Mouse (Mus musculus): ENCODE measurements around the gene Recql. TPM values are rescaled to one million over a fixed set of nuclear protein-coding genes. Genes with fewer than 3 reads are reported as not detected.

Gene Recql
- polyA plus RNA-seq (2015; fragmentation: Nextera tagmentation; extraction: Ambion mirVana): 27.1 and 29.7 TPM in 2 replicates

GRCm38 (mm10) chr6:142387011-142387754 lies at the start of gene Recql, which contains the start of gene Golt1b:
Gene Recql (minus strand): TSS chr6:142387087.
Gene Golt1b (plus strand): TSS chr6:142387221.
- H3K4me2 ChIP-seq: peak within 1 kb of the TSS; percentile 81
- no peaks in the 10 kb centered on the region for H3K9me3 ChIP-seq
- no peaks in the 10 kb centered on the region for H3K36me3 ChIP-seq
- H3K4me3 ChIP-seq: peak within 1 kb of the TSS; percentile 99
- H3K4me1 ChIP-seq (replicated peaks): peaks cover 24% of the 10 kb centered on the region
- no peak within 1 kb of the TSS; the same call in 1 of the 2 replicates for H3K27ac ChIP-seq (replicated peaks)
- H3K27me3 ChIP-seq: no peaks in the 10 kb centered on the region
- under 1% methylated on average over 71 of the region's 87 CpGs for WGBS
- ATAC-seq (ENCODE audit: low read depth): peak; percentile 100
- peak within 1 kb of the TSS; percentile 92 for H3K9ac ChIP-seq

- H3K27ac ChIP-seq (replicated peaks): no peak overlapping the region
- H3K9ac ChIP-seq: no peak overlapping the region
Observed at GRCm38 (mm10) chr6:142429072-142429471, 42.2 kb upstream of the Recql start.

GRCm38 (mm10) chr6:142424976-142425375 lies 38.1 kb upstream of the Recql start:
- no peak overlapping the region for H3K9ac ChIP-seq
- H3K4me1 ChIP-seq (replicated peaks): no peaks in the 10 kb centered on the region
- no peak overlapping the region for H3K27ac ChIP-seq (replicated peaks)
- no peaks in the 10 kb centered on the region for H3K27me3 ChIP-seq
- H3K4me2 ChIP-seq: no peak overlapping the region
- H3K9me3 ChIP-seq: no peaks in the 10 kb centered on the region
- no peak overlapping the region for H3K4me3 ChIP-seq
- 72% methylated on average over 7 of the region's 7 CpGs for WGBS
- no peak for ATAC-seq (ENCODE audit: low read depth)
- H3K36me3 ChIP-seq: no peaks in the 10 kb centered on the region

More at GRCm38 (mm10) chr6:142429072-142429471, 42.2 kb upstream of the Recql start:
- H3K9me3 ChIP-seq: no peaks in the 10 kb centered on the region
- no peak overlapping the region for H3K4me3 ChIP-seq
- no peak overlapping the region for H3K4me2 ChIP-seq
- ATAC-seq (ENCODE audit: low read depth): no peak
- H3K27me3 ChIP-seq: no peaks in the 10 kb centered on the region
- H3K4me1 ChIP-seq (replicated peaks): no peaks in the 10 kb centered on the region
- no peaks in the 10 kb centered on the region for H3K36me3 ChIP-seq

- 3% methylated on average over 24 of the region's 24 CpGs for WGBS
- H3K27me3 ChIP-seq: peaks cover 47% of the 10 kb centered on the region
- peak overlapping the region; percentile 59 for H3K9ac ChIP-seq
Observed at GRCm38 (mm10) chr6:142414597-142414996, 27.7 kb upstream of the Recql start.

GRCm38 (mm10) chr6:142413845-142414244 lies 27.0 kb upstream of the Recql start:
- 11% methylated on average over 12 of the region's 12 CpGs for WGBS

More at GRCm38 (mm10) chr6:142414597-142414996, 27.7 kb upstream of the Recql start:
- Histone ChIP-seq H3K36me3 (peaks cover 6% of the 10 kb centered on the region; the same call in 1 of the 2 replicates), H3K4me2 (peak overlapping the region; percentile 57), H3K27ac (replicated peaks) (no peak overlapping the region), H3K4me1 (replicated peaks) (peaks cover 7% of the 10 kb centered on the region), H3K4me3 (peak overlapping the region; percentile 34), H3K9me3 (no peaks in the 10 kb centered on the region)
- ATAC-seq (ENCODE audit: low read depth): peak; percentile 43

GRCm38 (mm10) chr6:142412906-142413491 lies 26.1 kb upstream of the Recql start, which contains the start of gene Spx:
Gene Spx (plus strand): TSS chr6:142413441.
- H3K4me3 ChIP-seq: peak within 1 kb of the TSS; percentile 34
- no peak for ATAC-seq (ENCODE audit: low read depth)
- no peaks in the 10 kb centered on the region for H3K9me3 ChIP-seq
- peak within 1 kb of the TSS; percentile 57 for H3K4me2 ChIP-seq
- H3K36me3 ChIP-seq: no peaks in the 10 kb centered on the region
- 76% methylated on average over 11 of the region's 11 CpGs for WGBS
- peaks cover 47% of the 10 kb centered on the region for H3K27me3 ChIP-seq
- peaks cover 7% of the 10 kb centered on the region for H3K4me1 ChIP-seq (replicated peaks)
- no peak within 1 kb of the TSS for H3K9ac ChIP-seq
- H3K27ac ChIP-seq (replicated peaks): no peak within 1 kb of the TSS

More at GRCm38 (mm10) chr6:142413845-142414244, 27.0 kb upstream of the Recql start:
- Histone ChIP-seq H3K9ac (no peak overlapping the region), H3K4me3 (peak overlapping the region; percentile 34; the same call in 1 of the 2 replicates), H3K27me3 (peaks cover 47% of the 10 kb centered on the region), H3K9me3 (no peaks in the 10 kb centered on the region), H3K27ac (replicated peaks) (no peak overlapping the region), H3K4me1 (replicated peaks) (peaks cover 7% of the 10 kb centered on the region), H3K36me3 (peaks cover 6% of the 10 kb centered on the region; the same call in 1 of the 2 replicates), H3K4me2 (peak overlapping the region; percentile 57; the same call in 1 of the 2 replicates)
- no peak; the same call in 1 of the 2 replicates for ATAC-seq (ENCODE audit: low read depth)

GRCm38 (mm10) chr6:142411140-142411539 lies 24.3 kb upstream of the Recql start:
- H3K27me3 ChIP-seq: peaks cover 45% of the 10 kb centered on the region
- H3K4me3 ChIP-seq: no peak overlapping the region
- no peaks in the 10 kb centered on the region for H3K36me3 ChIP-seq
- no peak for ATAC-seq (ENCODE audit: low read depth)
- no peak overlapping the region for H3K9ac ChIP-seq
- no peak overlapping the region for H3K4me2 ChIP-seq
- H3K4me1 ChIP-seq (replicated peaks): peaks cover 7% of the 10 kb centered on the region
- no peaks in the 10 kb centered on the region for H3K9me3 ChIP-seq
- H3K27ac ChIP-seq (replicated peaks): no peak overlapping the region
- 22% methylated on average over 1 of the region's 1 CpGs for WGBS

- 93% methylated on average over 6 of the region's 6 CpGs for WGBS
- no peak for ATAC-seq (ENCODE audit: low read depth)
- no peaks in the 10 kb centered on the region for H3K27me3 ChIP-seq
- H3K4me2 ChIP-seq: no peak overlapping the region
- H3K36me3 ChIP-seq: peaks cover 45% of the 10 kb centered on the region
- H3K9me3 ChIP-seq: no peaks in the 10 kb centered on the region
- no peaks in the 10 kb centered on the region for H3K4me1 ChIP-seq (replicated peaks)
- H3K4me3 ChIP-seq: no peak overlapping the region
- no peak overlapping the region for H3K9ac ChIP-seq
- no peak overlapping the region for H3K27ac ChIP-seq (replicated peaks)
Observed at GRCm38 (mm10) chr6:142395756-142396155, 8.9 kb upstream of the Recql start.

- ATAC-seq (ENCODE audit: low read depth): no peak
Observed at GRCm38 (mm10) chr6:142394669-142395068, 7.8 kb upstream of the Recql start.

GRCm38 (mm10) chr6:142392312-142392711 lies 5.4 kb upstream of the Recql start:
- 92% methylated on average over 5 of the region's 5 CpGs for whole genome bisulfite sequencing
- no peaks in the 10 kb centered on the region for H3K27me3 ChIP-seq

More at GRCm38 (mm10) chr6:142394669-142395068, 7.8 kb upstream of the Recql start:
- WGBS: 92% methylated on average over 5 of the region's 5 CpGs
- Histone ChIP-seq H3K36me3 (peaks cover 37% of the 10 kb centered on the region), H3K9me3 (no peaks in the 10 kb centered on the region), H3K4me2 (no peak overlapping the region), H3K9ac (no peak overlapping the region), H3K27me3 (no peaks in the 10 kb centered on the region), H3K4me3 (no peak overlapping the region), H3K4me1 (replicated peaks) (no peaks in the 10 kb centered on the region), H3K27ac (replicated peaks) (no peak overlapping the region)

GRCm38 (mm10) chr6:142389101-142389500 lies 2.2 kb upstream of the Recql start:
- ATAC-seq (ENCODE audit: low read depth): no peak
- no peaks in the 10 kb centered on the region for H3K9me3 ChIP-seq
- H3K4me3 ChIP-seq: no peak overlapping the region
- peaks cover 12% of the 10 kb centered on the region for H3K36me3 ChIP-seq
- H3K27me3 ChIP-seq: no peaks in the 10 kb centered on the region
- no peak overlapping the region for H3K4me2 ChIP-seq
- H3K4me1 ChIP-seq (replicated peaks): peaks cover 24% of the 10 kb centered on the region
- 96% methylated on average over 2 of the region's 2 CpGs for WGBS
- no peak overlapping the region for H3K9ac ChIP-seq
- no peak overlapping the region for H3K27ac ChIP-seq (replicated peaks)

More at GRCm38 (mm10) chr6:142392312-142392711, 5.4 kb upstream of the Recql start:
- Histone ChIP-seq H3K9ac (no peak overlapping the region), H3K4me3 (no peak overlapping the region), H3K27ac (replicated peaks) (no peak overlapping the region), H3K4me1 (replicated peaks) (peaks cover 18% of the 10 kb centered on the region), H3K9me3 (no peaks in the 10 kb centered on the region), H3K4me2 (no peak overlapping the region), H3K36me3 (peaks cover 37% of the 10 kb centered on the region)
- no peak for ATAC-seq (ENCODE audit: low read depth)

GRCm38 (mm10) chr6:142387755-142388271 lies 926 bp upstream of the Recql start:
- Histone ChIP-seq H3K4me3 (peak overlapping the region; percentile 99), H3K9me3 (no peaks in the 10 kb centered on the region), H3K9ac (peak overlapping the region; percentile 92), H3K4me1 (replicated peaks) (peaks cover 24% of the 10 kb centered on the region), H3K27me3 (no peaks in the 10 kb centered on the region), H3K36me3 (no peaks in the 10 kb centered on the region; the same call in 1 of the 2 replicates), H3K27ac (replicated peaks) (no peak overlapping the region), H3K4me2 (peak overlapping the region; percentile 81)
- WGBS: 28% methylated on average over 8 of the region's 8 CpGs
- no peak for ATAC-seq (ENCODE audit: low read depth)

All from neural tube, embryonic 13.5 days (tissue).